Mouse (Mus musculus): ENCODE results near the gene 4933427D14Rik. TPM values are rescaled to one million over a fixed set of nuclear protein-coding genes. Genes with fewer than 3 reads are reported as not detected.
"Not testable (repeated sequence)": the region's sequence is repeated elsewhere in the genome, so short reads cannot be mapped to it uniquely, and the experiment has no call there.

The 4933427D14Rik gene
- polyA plus RNA-seq, 1 experiment, result 5.1 TPM

GRCm38 (mm10) chr11:72175966-72176365 is 31.3 kb downstream of the 4933427D14Rik start:
- TF ChIP-seq CTCF (IDR thresholded peaks at IDR 0.05; ENCODE audit: insufficient read depth, low read length) (no peak), POLR2A (IDR thresholded peaks at IDR 0.05; ENCODE audit: borderline replicate concordance, extremely low read depth, low read depth, low read length) (no peak)
- no peaks in the 10 kb centered on the region for H3K4me1 ChIP-seq (ENCODE audit: control insufficient read depth, insufficient read depth, low read length)
- no peak for DNase-seq
- H3K4me3 ChIP-seq (replicated peaks; ENCODE audit: extremely low read depth, low read depth, low read length), result no peak overlapping the region
- WGBS, result 87% methylated on average over 5 of the region's 5 CpGs

DNA sequence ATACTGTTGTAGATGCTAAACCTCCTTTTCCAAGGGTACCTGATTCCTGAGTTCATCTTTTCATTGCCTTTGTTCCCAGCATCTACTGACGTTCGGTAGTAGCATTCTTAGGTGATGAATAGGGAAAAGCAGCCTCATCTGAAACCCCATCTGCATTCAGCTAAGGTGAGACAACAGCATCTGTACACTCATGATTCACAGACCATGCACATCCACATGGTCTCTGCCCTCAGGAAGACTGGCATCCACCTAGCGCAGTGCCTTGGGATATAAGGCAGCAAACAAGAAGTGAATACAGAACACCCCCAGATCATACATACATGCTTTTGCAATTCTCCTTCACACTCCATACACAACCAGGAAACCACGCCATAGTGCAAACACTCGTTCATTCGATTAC is 32.5 kb downstream of the 4933427D14Rik start:
- WGBS, result 96% methylated on average over 6 of the region's 6 CpGs
- H3K4me3 ChIP-seq (replicated peaks; ENCODE audit: extremely low read depth, low read depth, low read length), result no peak overlapping the region
- no peak for DNase-seq
- no peak for TF ChIP-seq POLR2A (IDR thresholded peaks at IDR 0.05; ENCODE audit: borderline replicate concordance, extremely low read depth, low read depth, low read length)
- no peak for TF ChIP-seq CTCF (IDR thresholded peaks at IDR 0.05; ENCODE audit: insufficient read depth, low read length)
- no peaks in the 10 kb centered on the region for H3K4me1 ChIP-seq (ENCODE audit: control insufficient read depth, insufficient read depth, low read length)

DNA sequence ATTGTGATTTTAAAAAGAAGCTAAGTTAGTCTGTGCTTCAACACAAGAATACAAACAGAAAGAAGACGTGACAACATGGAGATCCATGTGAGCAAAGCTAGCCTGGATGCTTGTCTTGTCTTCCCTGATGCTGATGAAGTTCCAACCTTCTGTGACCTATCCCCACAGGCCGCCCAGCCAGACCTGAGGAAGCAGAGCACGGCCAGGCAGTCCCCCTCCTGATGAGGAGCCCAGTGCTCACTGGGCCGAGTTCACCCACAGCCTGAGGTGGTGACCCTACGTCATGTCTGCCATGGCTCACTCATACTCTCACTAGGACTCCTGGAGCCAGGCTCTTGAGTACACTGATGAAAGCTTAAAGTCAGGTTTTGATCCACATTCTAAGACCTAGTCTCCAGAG is 33.8 kb downstream of the 4933427D14Rik start:
- TF ChIP-seq POLR2A (IDR thresholded peaks at IDR 0.05; ENCODE audit: borderline replicate concordance, extremely low read depth, low read depth, low read length) (no peak), CTCF (IDR thresholded peaks at IDR 0.05; ENCODE audit: insufficient read depth, low read length) (no peak)
- Histone ChIP-seq H3K4me3 (replicated peaks; ENCODE audit: extremely low read depth, low read depth, low read length) (no peak overlapping the region), H3K4me1 (ENCODE audit: control insufficient read depth, insufficient read depth, low read length) (no peaks in the 10 kb centered on the region)
- WGBS, result 90% methylated on average over 5 of the region's 5 CpGs
- no peak for DNase-seq

DNA sequence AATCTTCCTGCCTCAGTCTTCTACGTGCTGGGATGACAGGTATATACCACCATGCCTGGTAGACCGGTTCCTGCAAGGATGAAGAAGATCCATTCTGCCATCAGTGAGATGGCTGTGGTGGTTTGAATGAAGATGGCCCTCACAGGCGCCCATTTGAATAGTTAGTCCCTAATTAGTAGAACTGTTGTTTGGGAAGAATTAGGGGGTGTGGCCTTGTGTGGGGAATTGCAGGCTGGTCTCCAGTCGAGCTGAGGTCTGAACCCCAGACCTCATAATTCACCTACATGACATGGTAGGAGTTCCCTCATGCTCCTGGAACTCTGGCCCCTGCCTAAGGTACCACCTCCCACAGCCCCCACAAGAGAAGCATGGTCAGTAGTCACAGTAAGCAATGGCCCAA is 35.4 kb downstream of the 4933427D14Rik start:
- DNase-seq; H3K4me3 ChIP-seq (replicated peaks; ENCODE audit: extremely low read depth, low read depth, low read length); H3K4me1 ChIP-seq (ENCODE audit: control insufficient read depth, insufficient read depth, low read length): not testable (repeated sequence)
- WGBS, result 89% methylated on average over 4 of the region's 4 CpGs

DNA sequence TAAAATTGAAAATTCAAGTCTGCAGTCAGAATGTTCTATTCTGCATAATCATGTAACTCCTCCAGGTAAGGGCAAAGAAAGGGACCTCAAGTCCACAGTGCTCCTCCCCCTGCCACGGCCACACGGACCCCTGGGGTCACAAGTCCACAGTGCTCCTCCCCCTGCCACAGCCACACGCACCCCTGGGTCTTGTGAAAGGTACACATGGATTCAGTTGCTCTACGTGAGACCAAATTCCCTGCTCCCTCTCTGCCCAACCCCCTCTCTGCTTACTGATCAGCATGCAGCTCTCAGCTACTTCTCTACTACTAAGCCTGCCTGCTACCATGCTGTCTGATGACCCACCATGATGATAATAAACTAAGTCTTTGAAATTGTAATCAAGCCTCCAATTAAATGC is 37.4 kb downstream of the 4933427D14Rik start:
- Histone ChIP-seq H3K4me1 (ENCODE audit: control insufficient read depth, insufficient read depth, low read length) (peaks cover 5% of the 10 kb centered on the region), H3K4me3 (replicated peaks; ENCODE audit: extremely low read depth, low read depth, low read length) (no peak overlapping the region)
- no peak for DNase-seq
- no peak for TF ChIP-seq POLR2A (IDR thresholded peaks at IDR 0.05; ENCODE audit: borderline replicate concordance, extremely low read depth, low read depth, low read length)
- TF ChIP-seq CTCF (IDR thresholded peaks at IDR 0.05; ENCODE audit: insufficient read depth, low read length), result no peak
- WGBS, result 94% methylated on average over 4 of the region's 4 CpGs

- 75% methylated on average over 2 of the region's 2 CpGs for WGBS
- TF ChIP-seq CTCF (IDR thresholded peaks at IDR 0.05; ENCODE audit: insufficient read depth, low read length), result no peak
- TF ChIP-seq POLR2A (IDR thresholded peaks at IDR 0.05; ENCODE audit: borderline replicate concordance, extremely low read depth, low read depth, low read length), result no peak
Measured at GRCm38 (mm10) chr11:72163198-72163597, 44.1 kb downstream of the 4933427D14Rik start.

GRCm38 (mm10) chr11:72156624-72157023 is 50.6 kb downstream of the 4933427D14Rik start:
- whole genome bisulfite sequencing, result 57% methylated on average over 2 of the region's 2 CpGs
- 0 out of 2 replicates have a peak, but pooled peaks cover 2% of the 10 kb centered on the region for H3K4me1 ChIP-seq (ENCODE audit: control insufficient read depth, insufficient read depth, low read length)

More at GRCm38 (mm10) chr11:72163198-72163597, 44.1 kb downstream of the 4933427D14Rik start:
- Histone ChIP-seq H3K4me1 (ENCODE audit: control insufficient read depth, insufficient read depth, low read length) (peaks cover 4% of the 10 kb centered on the region), H3K4me3 (replicated peaks; ENCODE audit: extremely low read depth, low read depth, low read length) (no peak overlapping the region)
- no peak for DNase-seq

GRCm38 (mm10) chr11:72155981-72156428 is 51.3 kb downstream of the 4933427D14Rik start:
- Histone ChIP-seq H3K4me3 (replicated peaks; ENCODE audit: extremely low read depth, low read depth, low read length) (no peak overlapping the region), H3K4me1 (ENCODE audit: control insufficient read depth, insufficient read depth, low read length) (peaks cover 6% of the 10 kb centered on the region; the same call in 1 of the 2 replicates)
- DNase-seq, result no peak
- TF ChIP-seq CTCF (IDR thresholded peaks at IDR 0.05; ENCODE audit: insufficient read depth, low read length), result no peak
- TF ChIP-seq POLR2A (IDR thresholded peaks at IDR 0.05; ENCODE audit: borderline replicate concordance, extremely low read depth, low read depth, low read length), result no peak
- 82% methylated on average over 4 of the region's 4 CpGs for WGBS

More at GRCm38 (mm10) chr11:72156624-72157023, 50.6 kb downstream of the 4933427D14Rik start:
- TF ChIP-seq POLR2A (IDR thresholded peaks at IDR 0.05; ENCODE audit: borderline replicate concordance, extremely low read depth, low read depth, low read length), result no peak
- no peak for TF ChIP-seq CTCF (IDR thresholded peaks at IDR 0.05; ENCODE audit: insufficient read depth, low read length)
- H3K4me3 ChIP-seq (replicated peaks; ENCODE audit: extremely low read depth, low read depth, low read length), result no peak overlapping the region
- DNase-seq, result no peak

- peaks cover 6% of the 10 kb centered on the region; the same call in 1 of the 2 replicates for H3K4me1 ChIP-seq (ENCODE audit: control insufficient read depth, insufficient read depth, low read length)
- TF ChIP-seq POLR2A (IDR thresholded peaks at IDR 0.05; ENCODE audit: borderline replicate concordance, extremely low read depth, low read depth, low read length), result no peak
- TF ChIP-seq CTCF (IDR thresholded peaks at IDR 0.05; ENCODE audit: insufficient read depth, low read length), result no peak
- no peak overlapping the region for H3K4me3 ChIP-seq (replicated peaks; ENCODE audit: extremely low read depth, low read depth, low read length)
- 73% methylated on average over 11 of the region's 11 CpGs for WGBS
- no peak for DNase-seq
Measured at GRCm38 (mm10) chr11:72155186-72155980, 51.9 kb downstream of the 4933427D14Rik start.
